In the genomic region with DNA sequence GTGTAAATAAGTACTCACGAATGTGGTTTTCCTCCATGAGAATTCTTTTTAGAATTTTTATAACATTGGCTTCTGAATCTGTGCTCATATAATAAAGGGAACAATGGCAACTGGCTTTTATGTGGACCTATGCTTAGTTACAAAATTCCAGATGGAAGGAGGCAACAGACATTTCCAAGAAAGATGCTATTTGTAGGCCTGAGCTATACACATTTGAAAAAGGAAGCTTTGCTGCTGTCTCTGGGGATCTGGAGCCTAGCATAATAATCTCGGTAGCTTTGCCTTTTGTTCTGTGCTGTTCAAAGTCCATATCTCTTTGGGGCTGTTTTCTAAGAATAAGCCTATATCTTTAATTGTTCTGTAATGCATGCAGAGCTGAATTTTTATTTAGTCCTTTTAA, we compare ENCODE assay signal across 19 mouse cellular contexts.
"Had no signal": no experiment of that assay in that cellular context is flagged by ENCODE, and none has a peak within 500 bp of the region (broad histone marks: within the 10 kb centered on the region; RNA-seq: fewer than 3 reads in every experiment).

No protein-coding gene starts in this region.

- DNase-seq: liver, postnatal 0 days; lung, adult 2 months; lung, postnatal 14 days; lung, postnatal 36 days; retina, postnatal 1 day; right cerebral cortex, postnatal 25 days; right cerebral cortex, postnatal 4 days; spleen, adult 18-20 months; thymus, adult 18-20 months; thymus, postnatal 14 days; thymus, postnatal 36 days had no signal

- H3K27ac ChIP-seq: liver, embryonic 15.5 days; lung, embryonic 15.5 days; macrophage; midbrain, embryonic 13.5 days; neural tube, embryonic 13.5 days; neural tube, embryonic 15.5 days had no signal

- ATAC-seq: liver, postnatal 0 days; lung, postnatal 0 days; midbrain, embryonic 13.5 days had no signal

- H3K4me3 ChIP-seq: liver, embryonic 15.5 days; lung, embryonic 15.5 days; megakaryocyte, embryonic 14.5 days; midbrain, embryonic 13.5 days; neural tube, embryonic 13.5 days; neural tube, embryonic 15.5 days had no signal
